Mouse (Mus musculus) erythroid progenitor cell, adult 5-6 weeks (primary cell): ENCODE data around the gene Slc19a2. TPM values are rescaled to one million over a fixed set of nuclear protein-coding genes. Genes with fewer than 3 reads are reported as not detected.

Source experiments
- ATAC-seq: replicated peaks from 2 replicates; pipeline ENCODE4 v1.8.0; 2016; ENCODE audit warnings: moderate number of reproducible peaks, mild to moderate bottlenecking, moderate TSS enrichment, inconsistent platforms; ENCODE audit not compliant: poor library complexity, low FRiP score, severe bottlenecking
- total RNA-seq, 2 experiments: library from RNA; stranded (forward) in 1 of 2; stranded (reverse) in 1 of 2; fragments of 150-400 nt in 1 of 2; fragments of 186-747, 209-891 nt in 1 of 2; gene quantifications; 2 replicates each; pipeline versions ENCODE4 v1.2.3 to v1.2.4; 2015 to 2017; ENCODE audit warnings: low replicate concordance in 2 of 2

Slc19a2 gene
- total RNA-seq, 2 experiments from 2014 or later = 1.6 to 21.8 TPM

- ATAC-seq = no peak
These were observed 65.2 kb downstream of the Slc19a2 start for GRCm38 (mm10) chr1:164314085-164314484.

Other genes starting within 250 kb of the Slc19a2 start
- gene Sele, start 200.8 kb upstream of the Slc19a2 start, total RNA-seq (2015; ENCODE audit: low replicate concordance) = 0.84 TPM in 1 of 2 replicates, not detected in the other
- not detected in 2 replicates for gene Sele, start 200.8 kb upstream of the Slc19a2 start, total RNA-seq (2017; ENCODE audit: low replicate concordance)
- 52.0 and 64.5 TPM in 2 replicates for gene Sell, start 187.1 kb upstream of the Slc19a2 start, total RNA-seq (2015; ENCODE audit: low replicate concordance)
- 15.9 and 30.2 TPM in 2 replicates for gene Sell, start 187.1 kb upstream of the Slc19a2 start, total RNA-seq (2017; ENCODE audit: low replicate concordance)
- not detected in 2 replicates for gene Selp, start 133.8 kb upstream of the Slc19a2 start, total RNA-seq (2015; ENCODE audit: low replicate concordance)
- not detected in 2 replicates for gene Selp, start 133.8 kb upstream of the Slc19a2 start, total RNA-seq (2017; ENCODE audit: low replicate concordance)
- 6.8 and 9.2 TPM in 2 replicates for gene F5, start 97.2 kb upstream of the Slc19a2 start, total RNA-seq (2015; ENCODE audit: low replicate concordance)
- gene F5, start 97.2 kb upstream of the Slc19a2 start, total RNA-seq (2017; ENCODE audit: low replicate concordance) = 3.5 and 4.3 TPM in 2 replicates
- 1.7 and 15.5 TPM in 2 replicates for gene Ccdc181, start 26.5 kb downstream of the Slc19a2 start, total RNA-seq (2015; ENCODE audit: low replicate concordance)
- 8.4 and 9.0 TPM in 2 replicates for gene Ccdc181, start 26.5 kb downstream of the Slc19a2 start, total RNA-seq (2017; ENCODE audit: low replicate concordance)
- gene Nme7, start 55.1 kb downstream of the Slc19a2 start, total RNA-seq (2015; ENCODE audit: low replicate concordance) = 3.8 and 14.1 TPM in 2 replicates
- gene Nme7, start 55.1 kb downstream of the Slc19a2 start, total RNA-seq (2017; ENCODE audit: low replicate concordance) = 5.3 and 13.7 TPM in 2 replicates
- gene Blzf1, start 58.4 kb downstream of the Slc19a2 start, total RNA-seq (2015; ENCODE audit: low replicate concordance) = 5.4 and 11.3 TPM in 2 replicates
- 10.1 and 17.5 TPM in 2 replicates for gene Blzf1, start 58.4 kb downstream of the Slc19a2 start, total RNA-seq (2017; ENCODE audit: low replicate concordance)
- gene Atp1b1, start 209.3 kb downstream of the Slc19a2 start, total RNA-seq (2015; ENCODE audit: low replicate concordance) = 24.9 and 41.5 TPM in 2 replicates
- 12.6 and 30.4 TPM in 2 replicates for gene Atp1b1, start 209.3 kb downstream of the Slc19a2 start, total RNA-seq (2017; ENCODE audit: low replicate concordance)